Mouse (Mus musculus) cerebellum, adult (tissue): ENCODE measurements at regions not wholly inside any gene's neighbourhood (a gene's known extent, or its start where the extent isn't known, plus 50 kb on each side); places are given as distances from the start of the nearest gene placed in this dataset.

Source experiments
- ATAC-seq: cut with Nextera tagmentation; 2 replicates; pipeline ENCODE4 v1.9.2; 2017; ENCODE audit warnings: mild to moderate bottlenecking, moderate library complexity, mixed read lengths; ENCODE audit not compliant: insufficient number of reproducible peaks, low FRiP score, low TSS enrichment

GRCm38 (mm10) chr3:148362453-148362864 lies 627.9 kb downstream of the Adgrl2 start:
- ATAC-seq = no peak

DNA sequence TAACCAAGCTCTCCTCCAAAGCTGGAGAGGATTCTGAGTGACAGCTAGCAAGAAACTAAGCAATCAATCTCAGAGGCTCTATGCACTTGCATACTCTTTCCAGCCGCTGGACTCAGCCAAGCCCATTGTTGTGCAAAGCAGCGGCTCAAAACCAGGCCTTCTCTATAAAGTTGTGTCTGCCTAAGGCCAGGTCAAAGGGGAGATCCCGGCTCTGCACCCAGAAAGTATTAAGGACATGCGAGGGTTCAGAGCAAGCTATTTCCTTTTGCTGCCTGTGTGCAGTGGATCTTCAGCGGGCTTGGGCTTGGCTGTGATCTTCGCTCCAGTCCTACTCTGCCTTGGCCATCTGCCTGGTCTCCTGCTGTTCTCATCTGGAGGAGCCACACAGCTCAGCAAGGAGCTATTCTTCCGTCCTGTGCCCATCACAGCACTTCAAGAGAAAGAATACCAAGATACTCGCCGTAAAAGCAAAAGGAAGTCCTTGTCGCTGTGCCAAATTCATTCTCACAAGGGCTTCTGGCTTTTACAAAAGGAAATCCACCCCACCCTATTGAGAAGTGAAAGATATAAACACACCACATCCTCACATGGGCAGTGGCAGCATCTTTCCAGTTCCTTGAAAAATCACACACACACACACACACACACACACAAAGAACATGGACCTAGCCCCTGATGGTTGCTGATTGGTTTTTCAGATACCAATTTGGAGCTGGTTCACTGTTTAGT lies 646.6 kb downstream of the Adgrl2 start:
- 0 out of 2 replicates have a peak, but pooled peaks have one; percentile 6 for ATAC-seq

- no peak for ATAC-seq
These were observed 647.1 kb downstream of the Adgrl2 start for GRCm38 (mm10) chr3:148343256-148343632.

GRCm38 (mm10) chr3:148339258-148339657 lies 651.1 kb downstream of the Adgrl2 start:
- no peak for ATAC-seq

- ATAC-seq = no peak
These were observed 653.7 kb downstream of the Adgrl2 start for GRCm38 (mm10) chr3:148336640-148337039.

- no peak for ATAC-seq
These were observed 654.3 kb downstream of the Adgrl2 start for GRCm38 (mm10) chr3:148336091-148336511.

- ATAC-seq = no peak
These were observed 654.7 kb downstream of the Adgrl2 start for GRCm38 (mm10) chr3:148335654-148336053.

- no peak for ATAC-seq
These were observed 665.3 kb downstream of the Adgrl2 start for GRCm38 (mm10) chr3:148324911-148325621.

GRCm38 (mm10) chr3:148321894-148322293 lies 668.5 kb downstream of the Adgrl2 start:
- ATAC-seq = no peak

DNA sequence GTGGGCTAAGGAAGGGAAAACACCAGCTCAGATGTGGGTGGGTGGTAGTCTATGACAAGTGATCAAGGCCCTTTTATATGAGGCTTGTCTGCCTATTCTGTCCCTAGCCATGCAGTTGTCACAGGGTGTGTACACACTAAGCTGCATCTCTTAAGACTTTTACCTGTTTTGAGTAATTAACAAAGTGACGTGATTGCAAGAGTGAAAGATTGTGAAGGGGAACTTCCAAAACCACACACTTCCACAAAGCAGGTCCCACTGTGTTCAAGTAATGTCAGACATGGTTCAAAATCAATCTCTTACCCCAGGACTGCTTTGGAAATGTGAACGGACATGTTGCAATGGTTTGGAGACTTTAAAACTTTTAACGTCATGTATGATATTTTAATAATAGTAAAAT lies 674.2 kb downstream of the Adgrl2 start:
- ATAC-seq = no peak

DNA sequence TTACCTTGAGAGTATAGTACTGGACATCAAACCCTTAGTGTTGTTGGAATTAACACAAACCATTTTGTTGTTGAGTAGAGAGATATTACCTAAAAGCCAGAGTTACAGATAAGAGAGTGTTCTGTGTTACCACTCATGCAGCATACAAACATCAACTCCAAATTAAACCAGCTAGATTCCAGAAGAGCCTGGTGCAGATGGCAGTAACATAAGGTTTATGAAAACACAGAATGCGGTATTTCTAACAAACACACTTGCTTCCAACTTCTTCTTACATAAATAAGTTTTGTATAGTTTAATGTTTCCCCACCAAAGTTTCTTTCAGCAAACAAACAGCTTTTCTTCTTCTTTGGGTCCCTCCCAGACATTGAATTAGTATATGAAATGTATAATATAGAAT lies 675.1 kb downstream of the Adgrl2 start:
- no peak for ATAC-seq

- ATAC-seq = no peak
These were observed 694.8 kb downstream of the Adgrl2 start for GRCm38 (mm10) chr3:148295515-148295914.

- no peak for ATAC-seq
These were observed 711.4 kb downstream of the Adgrl2 start for GRCm38 (mm10) chr3:148278978-148279377.

- ATAC-seq = no peak
These were observed 718.1 kb downstream of the Adgrl2 start for GRCm38 (mm10) chr3:148272159-148272848.

GRCm38 (mm10) chr3:148268812-148269211 lies 721.5 kb downstream of the Adgrl2 start:
- ATAC-seq = no peak

DNA sequence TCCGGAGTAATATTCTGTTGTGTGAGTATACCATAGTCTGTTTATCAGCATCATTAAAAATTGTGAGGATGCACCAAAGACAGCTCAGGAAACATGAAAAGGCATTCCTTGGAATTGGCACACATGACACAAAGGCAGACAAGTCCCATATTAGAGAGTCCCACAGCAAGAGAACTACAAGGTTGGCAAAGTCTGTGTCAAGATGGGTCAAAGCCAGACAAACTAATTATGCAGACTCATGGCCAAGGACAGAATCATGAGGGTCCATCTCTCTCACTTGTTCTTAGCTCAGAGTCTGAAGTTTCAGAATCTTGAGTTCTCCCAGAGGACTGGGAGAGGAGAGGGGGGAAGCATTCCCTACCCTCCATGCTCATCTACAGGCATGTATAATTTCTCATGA lies 731.1 kb downstream of the Adgrl2 start:
- no peak for ATAC-seq

- peak; percentile 93 for ATAC-seq
These were observed 741.7 kb downstream of the Adgrl2 start for GRCm38 (mm10) chr3:148248617-148249016.

- ATAC-seq = no peak
These were observed 743.6 kb downstream of the Adgrl2 start for GRCm38 (mm10) chr3:148246786-148247185.

DNA sequence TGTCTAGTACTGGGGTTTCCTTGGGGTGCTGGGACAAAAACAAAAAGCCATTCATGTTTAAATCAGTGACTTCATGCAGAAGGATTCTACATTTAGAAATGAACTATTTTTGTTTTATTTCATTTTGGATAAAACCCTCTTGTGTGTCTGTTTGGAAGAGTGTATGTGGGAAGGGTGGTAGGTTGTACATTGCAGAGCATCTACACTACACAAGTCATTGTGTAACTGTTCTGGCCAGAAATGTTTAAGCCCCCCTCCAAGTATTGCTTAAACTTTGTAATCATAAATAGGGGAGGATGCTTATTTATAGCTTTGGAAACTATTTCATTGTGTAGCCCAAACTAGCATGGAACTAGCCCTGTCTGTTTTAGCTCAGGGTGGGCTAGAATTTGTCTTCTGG lies 752.3 kb downstream of the Adgrl2 start:
- no peak for ATAC-seq

- no peak for ATAC-seq
These were observed 752.8 kb downstream of the Adgrl2 start for GRCm38 (mm10) chr3:148237555-148237954.

GRCm38 (mm10) chr3:148233616-148234015 lies 756.7 kb downstream of the Adgrl2 start:
- ATAC-seq = no peak
